Mouse (Mus musculus) CH12.LX (cell line): ENCODE data around the gene Kyat3. TPM values are rescaled to one million over a fixed set of nuclear protein-coding genes. Genes with fewer than 3 reads are reported as not detected.

ENCODE experiments used
- DNase-seq: peaks from one replicate; pipeline ENCODE4 v3.0.0-alpha.2; 2013; ENCODE audit errors: extremely low read depth
- H3K27ac ChIP-seq: 2 replicates; pipeline ENCODE4 v1.5.1; 2012; ENCODE audit warnings: low read depth, mild to moderate bottlenecking, control low read depth, moderate library complexity; ENCODE audit not compliant: insufficient read depth
- H3K27me3 ChIP-seq: replicated peaks from 2 replicates; pipeline ENCODE3; 2012; ENCODE audit warnings: inconsistent platforms
- H3K36me3 ChIP-seq, 2 experiments: replicated peaks in 1 of 2; 2 replicates each; pipeline versions ENCODE3 to v1.6.1; 2012; ENCODE audit warnings: inconsistent platforms in 1 of 2, low read length in 1 of 2, mild to moderate bottlenecking in 1 of 2, mixed read lengths in 1 of 2, moderate library complexity in 1 of 2; ENCODE audit not compliant: control insufficient read depth in 1 of 2, insufficient read depth in 1 of 2
- H3K4me1 ChIP-seq, 2 experiments: 2 replicates each; pipeline ENCODE4 v1.6.1; 2012; ENCODE audit warnings: inconsistent platforms in 1 of 2, moderate library complexity in 1 of 2; ENCODE audit not compliant: insufficient read depth in 2 of 2, control insufficient read depth in 1 of 2
- H3K4me2 ChIP-seq: 2 replicates; pipeline ENCODE4 v1.6.1; 2012; ENCODE audit warnings: low read depth, mild to moderate bottlenecking, control low read depth; ENCODE audit not compliant: poor library complexity, insufficient read depth, severe bottlenecking
- H3K4me3 ChIP-seq, 3 experiments: fragments of 150-350 bp in 1 of 3; sonication (generic) in 1 of 3; replicated peaks in 1 of 3; 2 replicates each; pipeline versions ENCODE3 to v1.5.1; 2011 to 2012; ENCODE audit warnings: low read depth in 2 of 3, low read length in 2 of 3, mild to moderate bottlenecking in 2 of 3, moderate library complexity in 2 of 3, control low read depth in 1 of 3, improper control_type of control experiment in 1 of 3, inconsistent platforms in 1 of 3, mixed read lengths in 1 of 3; ENCODE audit not compliant: poor library complexity in 1 of 3
- H3K79me2 ChIP-seq: replicated peaks from 2 replicates; pipeline ENCODE4 v1.6.1; 2012; ENCODE audit warnings: mild to moderate bottlenecking, moderate library complexity; ENCODE audit not compliant: control insufficient read depth, poor library complexity, insufficient read depth, severe bottlenecking; ENCODE audit errors: extremely low read depth
- H3K9ac ChIP-seq: 2 replicates; pipeline ENCODE4 v1.6.1; 2012; ENCODE audit warnings: low read depth, mild to moderate bottlenecking, control low read depth, moderate library complexity; ENCODE audit not compliant: insufficient read depth
- H3K9me3 ChIP-seq: replicated peaks from 2 replicates; pipeline ENCODE3; 2012; ENCODE audit warnings: low read length, inconsistent platforms, mixed read lengths
- BHLHE40 ChIP-seq: IDR thresholded peaks from 2 replicates; pipeline ENCODE4 v1.6.1; 2011; ENCODE audit warnings: mild to moderate bottlenecking, low read depth, low read length, improper control_type of control experiment
- CHD1 ChIP-seq: IDR thresholded peaks from 2 replicates; pipeline ENCODE4 v1.6.1; 2012; ENCODE audit warnings: low read depth, low read length, improper control_type of control experiment, inconsistent platforms
- CHD2 ChIP-seq: IDR thresholded peaks from 2 replicates; pipeline ENCODE4 v1.6.1; 2011; ENCODE audit warnings: low read length, improper control_type of control experiment
- E2F4 ChIP-seq: IDR thresholded peaks from 2 replicates; pipeline ENCODE4 v1.6.1; 2011; ENCODE audit warnings: low read depth, low read length, improper control_type of control experiment; ENCODE audit not compliant: insufficient replicate concordance
- ELF1 ChIP-seq: IDR thresholded peaks from 2 replicates; pipeline ENCODE4 v1.6.1; 2014; ENCODE audit warnings: low read depth, mild to moderate bottlenecking, inconsistent platforms, low read length, improper control_type of control experiment
- EP300 ChIP-seq: IDR thresholded peaks from 2 replicates; pipeline ENCODE4 v1.6.1; 2011; ENCODE audit warnings: low read length, improper control_type of control experiment
- GABPA ChIP-seq: IDR thresholded peaks from 2 replicates; pipeline ENCODE4 v1.6.1; 2012; ENCODE audit warnings: low read depth, low read length, improper control_type of control experiment, inconsistent platforms; ENCODE audit not compliant: insufficient replicate concordance
- KAT2A ChIP-seq: IDR thresholded peaks from 2 replicates; pipeline ENCODE4 v1.6.1; 2012; ENCODE audit warnings: low read length, improper control_type of control experiment, inconsistent platforms; ENCODE audit not compliant: insufficient replicate concordance
- MXI1 ChIP-seq: IDR thresholded peaks from 2 replicates; pipeline ENCODE4 v1.6.1; 2011; ENCODE audit warnings: mild to moderate bottlenecking, low read depth, low read length, improper control_type of control experiment
- NELFE ChIP-seq: IDR thresholded peaks from 2 replicates; pipeline ENCODE4 v1.6.1; 2011; ENCODE audit warnings: low read depth, low read length, improper control_type of control experiment
- PAX5 ChIP-seq: IDR thresholded peaks from 2 replicates; pipeline ENCODE4 v1.6.1; 2012; ENCODE audit warnings: low read length, inconsistent platforms, mixed read lengths
- POLR2A ChIP-seq: IDR thresholded peaks from 2 replicates; pipeline ENCODE4 v1.6.1; 2011; ENCODE audit warnings: low read depth, mild to moderate bottlenecking, improper control_type of control experiment, low read length
- POLR2AphosphoS2 ChIP-seq: IDR thresholded peaks from 2 replicates; pipeline ENCODE4 v1.6.1; 2011; ENCODE audit warnings: low read depth, low read length, improper control_type of control experiment
- RAD21 ChIP-seq: IDR thresholded peaks from 2 replicates; pipeline ENCODE4 v1.6.1; 2011; ENCODE audit warnings: low read depth, mild to moderate bottlenecking, low read length, improper control_type of control experiment, moderate library complexity
- RCOR1 ChIP-seq: conservative IDR thresholded peaks from 2 replicates; pipeline ENCODE4 v1.6.1; 2012; ENCODE audit warnings: low read depth, mild to moderate bottlenecking, inconsistent platforms, low read length, improper control_type of control experiment
- SMC3 ChIP-seq: IDR thresholded peaks from 2 replicates; pipeline ENCODE4 v1.6.1; 2011; ENCODE audit warnings: low read depth, low read length, improper control_type of control experiment
- TBP ChIP-seq: conservative IDR thresholded peaks from 2 replicates; pipeline ENCODE4 v1.6.1; 2011; ENCODE audit warnings: low read depth, low read length, improper control_type of control experiment
- UBTF ChIP-seq: IDR thresholded peaks from 2 replicates; pipeline ENCODE4 v1.6.1; 2012; ENCODE audit warnings: low read depth, mild to moderate bottlenecking, inconsistent platforms, low read length, improper control_type of control experiment, moderate library complexity
- USF1 ChIP-seq: IDR thresholded peaks from 2 replicates; pipeline ENCODE4 v1.6.1; 2014; ENCODE audit warnings: low read depth, mild to moderate bottlenecking, inconsistent platforms, low read length, improper control_type of control experiment
- USF2 ChIP-seq: conservative IDR thresholded peaks from 2 replicates; pipeline ENCODE4 v1.6.1; 2011; ENCODE audit warnings: low read depth, low read length, improper control_type of control experiment
- ZMIZ1 ChIP-seq: IDR thresholded peaks from 2 replicates; pipeline ENCODE4 v1.6.1; 2012; ENCODE audit warnings: low read depth, mild to moderate bottlenecking, inconsistent platforms, low read length, improper control_type of control experiment
- ZNF384 ChIP-seq: IDR thresholded peaks from 2 replicates; pipeline ENCODE4 v1.6.1; 2012; ENCODE audit warnings: low read depth, low read length, improper control_type of control experiment, inconsistent platforms
- dilution Hi-C: fragments of 300-500 bp; cut with MboI; formaldehyde crosslinking; loops from 2 replicates; pipeline ENCODE4 v1.14.3; 2020; ENCODE audit warnings: low sequenced_read_pairs; ENCODE audit not compliant: extremely low pct_unique_long_range_greater_than_20kb, extremely low pct_ligation_motif_present
- in situ Hi-C: fragments of 300-500 bp; cut with MboI; formaldehyde crosslinking; loops from 3 replicates; pipeline ENCODE4 v1.14.3; 2019; ENCODE audit warnings: low sequenced_read_pairs, low pct_ligation_motif_present, low pct_unique_long_range_greater_than_20kb, mixed read lengths
- polyA plus RNA-seq: library from polyadenylated mRNA; unstranded; fragments of >175 nt; gene quantifications from 2 replicates; pipeline ENCODE4 v1.2.1, GENCODE M21; 2012; ENCODE audit warnings: low read depth; ENCODE audit not compliant: insufficient read length
- total RNA-seq, 2 experiments: library from RNA; depleted of rRNA; stranded (reverse); fragments of 300-350 nt in 1 of 2; fragments of >200 nt in 1 of 2; gene quantifications; 2 replicates each; pipeline ENCODE4 v1.2.3; 2012 to 2014

The Kyat3 gene
- total and polyA plus RNA-seq, 3 experiments, result 43.3 to 122 (median 86.1) TPM

- Histone ChIP-seq H3K79me2 (no peaks in the 10 kb centered on the region), H3K4me1 (0 out of 4 replicates have a peak, but pooled peaks cover 0 to 3% of the 10 kb centered on the region in 2 experiments), H3K4me2 (peak overlapping the region; percentile 2; the same call in 1 of the 2 replicates), H3K27ac (no peak overlapping the region), H3K9me3 (no peaks in the 10 kb centered on the region), H3K4me3 (no peak overlapping the region), H3K27me3 (no peaks in the 10 kb centered on the region), H3K36me3 (peaks cover 0 to 17% of the 10 kb centered on the region in 2 experiments), H3K9ac (no peak overlapping the region)
- DNase-seq, result no peak
- TF ChIP-seq SMC3, result no peak
- TF ChIP-seq MXI1, result no peak
- no peak for TF ChIP-seq POLR2AphosphoS2
- TF ChIP-seq BHLHE40, result no peak
- TF ChIP-seq E2F4, result no peak
- no peak for TF ChIP-seq CHD1
- no peak for TF ChIP-seq ZMIZ1
- no peak for TF ChIP-seq GABPA
- no peak for TF ChIP-seq ZNF384
- no peak for TF ChIP-seq TBP
- no peak for TF ChIP-seq EP300
- no peak for TF ChIP-seq NELFE
- no peak for TF ChIP-seq KAT2A
- no peak for TF ChIP-seq RCOR1
- TF ChIP-seq USF2, result no peak
- no peak for TF ChIP-seq RAD21
- TF ChIP-seq UBTF, result no peak
- dilution Hi-C loops, result no loop called here
- in situ Hi-C loops, result no loop called here
These were observed 48.3 kb downstream of the Kyat3 start for GRCm38 (mm10) chr3:142749131-142749530.

DNA sequence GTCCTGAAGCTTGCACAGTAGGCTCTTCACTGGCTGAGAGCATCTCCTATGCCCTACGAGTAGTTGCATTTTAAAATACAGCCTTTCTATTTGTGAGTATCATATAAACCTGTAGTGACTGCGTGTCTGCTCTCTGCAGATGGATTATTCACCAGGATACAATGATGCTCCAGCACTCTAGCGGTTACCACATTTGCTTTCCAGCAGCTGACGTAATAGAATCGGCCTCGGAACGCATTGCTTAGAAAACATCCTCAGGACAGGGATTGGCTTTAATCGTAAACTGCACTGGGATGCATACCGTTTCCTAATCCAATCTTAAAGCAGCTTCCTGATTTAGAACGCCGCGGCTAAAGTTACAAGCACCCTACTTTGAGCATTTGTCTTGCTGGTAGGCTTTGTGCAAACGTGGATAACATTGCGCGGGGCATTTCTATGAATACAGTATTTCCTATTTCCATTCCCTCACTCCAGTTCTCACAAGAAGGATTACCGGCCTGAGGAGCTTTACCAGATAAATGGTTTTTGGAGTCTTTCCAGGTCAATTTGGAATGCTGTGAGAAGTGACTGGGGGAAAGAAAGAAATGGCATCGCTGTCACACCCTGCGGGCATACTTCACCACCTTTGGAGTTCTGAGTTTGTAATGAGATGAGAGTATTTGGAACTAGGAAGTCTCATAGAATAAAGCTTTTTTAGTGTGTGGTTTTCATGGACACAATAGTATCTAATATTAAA, 54.4 kb downstream of the Kyat3 start:
- dilution Hi-C loops, result no loop called here
- in situ Hi-C loops, result no loop called here
- H3K27ac ChIP-seq, result no peak overlapping the region

More for the DNA sequence above, 54.4 kb downstream of the Kyat3 start:
- H3K79me2 ChIP-seq, result no peaks in the 10 kb centered on the region
- H3K4me3 ChIP-seq, result no peak overlapping the region
- DNase-seq, result no peak
- no peaks in the 10 kb centered on the region for H3K27me3 ChIP-seq
- no peaks in the 10 kb centered on the region for H3K9me3 ChIP-seq
- no peak overlapping the region for H3K9ac ChIP-seq
- peaks cover 0 to 4% of the 10 kb centered on the region in 2 experiments for H3K36me3 ChIP-seq
- no peak overlapping the region for H3K4me2 ChIP-seq
- no peaks in the 10 kb centered on the region for H3K4me1 ChIP-seq
- TF ChIP-seq RCOR1, result no peak
- no peak for TF ChIP-seq POLR2A
- no peak for TF ChIP-seq PAX5
- no peak for TF ChIP-seq USF1
- TF ChIP-seq TBP, result no peak
- no peak for TF ChIP-seq ELF1
- TF ChIP-seq MXI1, result no peak
- no peak for TF ChIP-seq RAD21
- no peak for TF ChIP-seq CHD2
- TF ChIP-seq, all 38 proteins: peak for 0
